Mouse (Mus musculus) cerebellum, adult 9-11 months (tissue): Measurements from ENCODE around the gene Igf2r.
A peak's percentile ranks its signal among the peaks of the same experiment; 100 is the strongest.

Experiments
- DNase-seq: peaks from one replicate; pipeline ENCODE4 v3.0.0; 2022

Gene Igf2r

GRCm38 (mm10) chr17:12749421-12750367 lies 19.8 kb downstream of the Igf2r start:
- no peak for DNase-seq

GRCm38 (mm10) chr17:12745761-12746160 lies 23.7 kb downstream of the Igf2r start:
- DNase-seq, result no peak

GRCm38 (mm10) chr17:12744071-12744470 lies 25.4 kb downstream of the Igf2r start:
- no peak for DNase-seq

- peak; percentile 66 for DNase-seq
Observed at GRCm38 (mm10) chr17:12742151-12742908, 27.1 kb downstream of the Igf2r start.

- peak; percentile 81 for DNase-seq
Observed at GRCm38 (mm10) chr17:12741218-12741968, 28.1 kb downstream of the Igf2r start.

- no peak for DNase-seq
Observed at GRCm38 (mm10) chr17:12740317-12740716, 29.1 kb downstream of the Igf2r start.

- DNase-seq, result no peak
Observed at GRCm38 (mm10) chr17:12739516-12739915, 29.9 kb downstream of the Igf2r start.

GRCm38 (mm10) chr17:12737934-12738333 lies 31.5 kb downstream of the Igf2r start:
- DNase-seq, result no peak

- DNase-seq, result no peak
Observed at GRCm38 (mm10) chr17:12734205-12734857, 35.1 kb downstream of the Igf2r start.

GRCm38 (mm10) chr17:12733128-12733527 lies 36.3 kb downstream of the Igf2r start:
- no peak for DNase-seq

- DNase-seq, result peak; percentile 71
Observed at GRCm38 (mm10) chr17:12728536-12728935, 40.9 kb downstream of the Igf2r start.

GRCm38 (mm10) chr17:12727748-12728147 lies 41.7 kb downstream of the Igf2r start:
- DNase-seq, result no peak

GRCm38 (mm10) chr17:12725871-12726270 lies 43.6 kb downstream of the Igf2r start:
- no peak for DNase-seq

GRCm38 (mm10) chr17:12724767-12725744 lies 44.4 kb downstream of the Igf2r start:
- DNase-seq, result no peak

GRCm38 (mm10) chr17:12723986-12724766 lies 45.3 kb downstream of the Igf2r start:
- no peak for DNase-seq

GRCm38 (mm10) chr17:12722622-12723021 lies 46.8 kb downstream of the Igf2r start:
- DNase-seq, result no peak

- DNase-seq, result peak; percentile 57
Observed at GRCm38 (mm10) chr17:12721118-12721886, 48.2 kb downstream of the Igf2r start.

- DNase-seq, result peak; percentile 81
Observed at GRCm38 (mm10) chr17:12718251-12718650, 51.2 kb downstream of the Igf2r start.

- no peak for DNase-seq
Observed at GRCm38 (mm10) chr17:12717445-12717844, 52.0 kb downstream of the Igf2r start.

GRCm38 (mm10) chr17:12715032-12715431 lies 54.4 kb downstream of the Igf2r start:
- DNase-seq, result no peak
